ENCODE assay signal across 7 mouse cellular contexts in the genomic region with DNA sequence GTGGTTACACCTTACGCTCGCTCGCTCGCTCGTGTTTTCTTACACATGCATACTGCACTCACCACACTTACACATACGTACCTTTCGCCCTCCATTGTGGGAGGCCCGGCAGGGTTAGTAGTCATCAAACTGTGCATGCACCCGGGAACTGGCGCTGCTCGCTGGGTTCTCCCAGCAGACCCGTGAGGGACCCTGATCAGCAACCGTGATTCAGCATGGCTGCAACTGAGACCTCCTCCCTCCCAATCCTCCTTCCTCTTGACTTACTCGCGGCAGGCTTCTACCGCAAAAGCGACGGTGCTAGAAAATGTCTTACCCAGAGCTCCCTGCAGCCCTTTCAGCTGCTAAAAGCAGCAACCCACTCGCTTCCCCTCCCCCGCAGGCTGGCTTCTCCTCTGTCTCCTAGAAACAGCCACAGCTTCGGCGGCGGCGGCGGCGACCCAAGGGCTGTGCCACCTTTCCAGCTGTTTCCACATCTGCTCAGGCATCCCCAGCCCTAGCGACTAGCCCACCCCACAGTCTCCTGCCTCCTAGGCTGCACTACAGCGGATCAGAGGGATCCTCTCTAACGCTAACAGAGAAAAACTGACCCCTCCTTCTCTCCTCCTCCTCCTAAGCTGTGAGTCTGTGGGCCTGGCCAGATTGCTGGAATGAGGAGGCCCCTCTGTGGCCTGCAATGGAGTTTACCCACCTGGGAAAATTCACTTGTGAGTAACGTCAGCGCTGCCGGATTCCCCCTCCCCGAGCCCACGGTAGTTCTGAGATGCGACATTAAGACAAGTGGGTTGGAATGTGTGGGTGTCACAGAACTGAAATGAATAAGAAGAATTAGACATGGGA. TPM values are rescaled to one million over a fixed set of nuclear protein-coding genes. Genes with fewer than 3 reads are reported as not detected.
A peak's percentile ranks its signal among the peaks of the same experiment; 100 is the strongest.
DNase-seq lines count a peak whose midpoint lies in the region; ATAC-seq and TF ChIP-seq lines count a peak whose summit lies in the region.

A gene (minus strand): TSS at position 532 of the 840 bp plus-strand sequence.

- H3K4me3 ChIP-seq in limb, embryonic 12.5 days (replicated peaks), result peak within 1 kb of the TSS; percentile 56
- peak within 1 kb of the TSS; percentile 46 for H3K4me3 ChIP-seq in midbrain, embryonic 12.5 days
- H3K4me3 ChIP-seq in small intestine, adult 2 months (ENCODE audit: low read depth, low read length), result peak within 1 kb of the TSS; percentile 65

- peak within 1 kb of the TSS; percentile 83 for H3K4me2 ChIP-seq in limb, embryonic 12.5 days
- H3K4me2 ChIP-seq in midbrain, embryonic 12.5 days (replicated peaks), result peak within 1 kb of the TSS; percentile 70

- H3K36me3 ChIP-seq in limb, embryonic 12.5 days, result no peaks in the 10 kb centered on the region
- no peaks in the 10 kb centered on the region for H3K36me3 ChIP-seq in midbrain, embryonic 12.5 days
- no peaks in the 10 kb centered on the region for H3K36me3 ChIP-seq in small intestine, adult 2 months (ENCODE audit: control insufficient read depth, insufficient read depth, low read length)

- no peaks in the 10 kb centered on the region for H3K27me3 ChIP-seq in limb, embryonic 12.5 days
- no peaks in the 10 kb centered on the region for H3K27me3 ChIP-seq in midbrain, embryonic 12.5 days
- no peaks in the 10 kb centered on the region for H3K27me3 ChIP-seq in small intestine, adult 2 months (ENCODE audit: control insufficient read depth, insufficient read depth, low read length)

- peak within 1 kb of the TSS; percentile 70 for H3K9ac ChIP-seq in limb, embryonic 12.5 days (replicated peaks)
- H3K9ac ChIP-seq in midbrain, embryonic 12.5 days (replicated peaks), result peak within 1 kb of the TSS; percentile 56

- peaks cover 34% of the 10 kb centered on the region for H3K4me1 ChIP-seq in limb, embryonic 12.5 days (replicated peaks)
- H3K4me1 ChIP-seq in midbrain, embryonic 12.5 days, result peaks cover 17% of the 10 kb centered on the region
- H3K4me1 ChIP-seq in small intestine, adult 2 months (ENCODE audit: control insufficient read depth, insufficient read depth, insufficient read length, low read length), result peaks cover 14% of the 10 kb centered on the region; the same call in 1 of the 2 replicates

- ATAC-seq in granulocyte monocyte progenitor cell, adult 5-6 weeks (replicated peaks; ENCODE audit: poor library complexity, severe bottlenecking), result peak; percentile 43
- ATAC-seq in limb, embryonic 12.5 days (ENCODE audit: insufficient number of reproducible peaks, insufficient read depth, low FRiP score, low TSS enrichment, low read depth), result peak; percentile 90
- peak; percentile 84 for ATAC-seq in midbrain, embryonic 12.5 days (ENCODE audit: low FRiP score, low read depth)

- H3K27ac ChIP-seq in limb, embryonic 12.5 days, result peak within 1 kb of the TSS; percentile 88
- H3K27ac ChIP-seq in midbrain, embryonic 12.5 days (replicated peaks), result peak within 1 kb of the TSS; percentile 75
- H3K27ac ChIP-seq in small intestine, adult 2 months (ENCODE audit: insufficient read depth, low read depth, low read length), result no peak within 1 kb of the TSS

- peak; percentile 78 for DNase-seq in adrenal gland, adult 2 months
- peak; percentile 79 for DNase-seq in embryo, embryonic 10 days (ENCODE audit: low spot score)
- DNase-seq in kidney, adult 18-20 months, result peak; percentile 70

- WGBS in limb, embryonic 12.5 days, result 1% methylated on average over 35 of the region's 35 CpGs
- WGBS in midbrain, embryonic 12.5 days, result 2% methylated on average over 35 of the region's 35 CpGs
- WGBS in small intestine, adult 2 months, result 3% methylated on average over 35 of the region's 35 CpGs

- TF ChIP-seq CTCF in small intestine, adult 2 months (IDR thresholded peaks at IDR 0.05; ENCODE audit: extremely low read depth, insufficient read length, insufficient replicate concordance, low read depth, low read length), result no peak

- TF ChIP-seq POLR2A in small intestine, adult 2 months (IDR thresholded peaks at IDR 0.05; ENCODE audit: low read depth, low read length), result 0 out of 2 replicates have a peak, but pooled peaks have one; percentile 2

- no peaks in the 10 kb centered on the region for H3K9me3 ChIP-seq in limb, embryonic 12.5 days
- H3K9me3 ChIP-seq in midbrain, embryonic 12.5 days, result no peaks in the 10 kb centered on the region

RNA-seq across cellular contexts. Expression of the gene that starts here (rescaled TPM):
- 1 to 10 TPM in 1 of 2 experiments, under 1 TPM in 1; 0.86 to 3.7 TPM for total RNA-seq in adrenal gland, adult 2 months (2021)
- 0.86 and 1.1 TPM in 2 replicates for polyA plus RNA-seq in adrenal gland, adult 2 months (2012; rRNA removed)
- total RNA-seq in granulocyte monocyte progenitor cell, adult 5-6 weeks (2014; fragmentation: Nextera tagmentation), result 7.4 and 7.8 TPM in 2 replicates
- 4.1 and 4.9 TPM in 2 replicates for total RNA-seq in granulocyte monocyte progenitor cell, adult 5-6 weeks (2017)
- polyA plus RNA-seq in limb, embryonic 12.5 days (2016; fragmentation: Nextera tagmentation; extraction: Ambion mirVana), result 4.4 TPM in 2 replicates
- polyA plus RNA-seq in midbrain, embryonic 12.5 days (2016; fragmentation: Nextera tagmentation; extraction: Ambion mirVana), result 4.3 and 4.4 TPM in 2 replicates
- 0.33 and 0.43 TPM in 2 replicates for polyA plus RNA-seq in small intestine, adult 2 months (2012; rRNA removed)
